Mouse (Mus musculus) neural tube, embryonic 11.5 days (tissue): ENCODE measurements at regions not wholly inside any gene's neighbourhood (a gene's known extent, or its start where the extent isn't known, plus 50 kb on each side); places are given as distances from the start of the nearest gene placed in this dataset.

Experiments used
- ATAC-seq: fragments of 200-750 bp; cut with Nextera tagmentation; 2 replicates; pipeline ENCODE4 v1.8.0; 2017; ENCODE audit warnings: moderate number of reproducible peaks, mild to moderate bottlenecking, moderate TSS enrichment, moderate library complexity; ENCODE audit not compliant: insufficient read depth, low FRiP score, low TSS enrichment
- DNase-seq: peaks from one replicate; pipeline ENCODE4 v3.0.0-alpha.2; 2015; ENCODE audit warnings: low spot score
- H3K27ac ChIP-seq: fragments of 300-500 bp; sonication (generic); 2 replicates; pipeline ENCODE4 v1.5.1; 2014; ENCODE audit warnings: low read depth, mild to moderate bottlenecking, low read length
- H3K27me3 ChIP-seq: fragments of 300-500 bp; sonication (generic); 2 replicates; pipeline ENCODE4 v1.6.1; 2014; ENCODE audit warnings: mild to moderate bottlenecking, low read length, mixed read lengths; ENCODE audit not compliant: control insufficient read depth, insufficient read depth
- H3K36me3 ChIP-seq: fragments of 300-500 bp; sonication (generic); 2 replicates; pipeline ENCODE4 v1.6.1; 2014; ENCODE audit warnings: mild to moderate bottlenecking, low read length, moderate library complexity, mixed read lengths; ENCODE audit not compliant: control insufficient read depth, insufficient read depth
- H3K4me1 ChIP-seq: fragments of 300-500 bp; sonication (generic); 2 replicates; pipeline ENCODE4 v1.6.1; 2014; ENCODE audit warnings: low read length, mixed read lengths; ENCODE audit not compliant: control insufficient read depth, insufficient read depth
- H3K4me2 ChIP-seq: fragments of 300-500 bp; sonication (generic); 2 replicates; pipeline ENCODE4 v1.6.1; 2014; ENCODE audit warnings: low read depth, mild to moderate bottlenecking, moderate library complexity
- H3K4me3 ChIP-seq: fragments of 300-500 bp; sonication (generic); 2 replicates; pipeline ENCODE4 v1.5.1; 2014; ENCODE audit warnings: low read depth, low read length
- H3K9ac ChIP-seq: fragments of 300-500 bp; sonication (generic); 2 replicates; pipeline ENCODE4 v1.6.1; 2014; ENCODE audit warnings: mild to moderate bottlenecking, low read length
- H3K9me3 ChIP-seq: fragments of 300-500 bp; sonication (generic); 2 replicates; pipeline ENCODE4 v1.6.1; 2016; ENCODE audit warnings: low read length; ENCODE audit not compliant: control insufficient read depth
- WGBS: fragments of 180-500 bp; shearing (Covaris S2); extraction: QIAGEN DNeasy Blood & Tissue Kit; methylation state at CpG from one replicate; pipeline ENCODE4 v1.1.7; 2014; 5-methylcytosine and 5-hydroxymethylcytosine counted together

DNA sequence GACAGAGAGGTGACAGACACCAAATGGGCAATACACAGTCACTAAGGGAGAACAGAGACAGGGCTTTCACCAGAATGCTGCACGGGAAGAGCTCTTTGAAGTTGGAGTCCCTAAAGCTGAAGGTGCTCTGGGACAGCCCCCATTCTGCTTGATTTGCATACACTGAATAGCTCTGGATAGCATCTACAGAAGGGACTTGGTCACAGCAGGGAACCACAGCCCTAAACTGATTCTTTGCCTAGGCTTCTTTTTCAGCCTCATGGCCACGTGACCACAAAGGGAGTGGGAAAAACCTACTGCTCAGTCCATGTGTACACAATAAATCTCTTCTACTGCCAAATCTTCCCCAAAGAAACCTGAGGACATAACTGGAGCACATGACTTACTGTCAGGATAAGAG is 221.3 kb downstream of the Opa1 start:
- 0% methylated on average over 2 of the region's 2 CpGs for WGBS
- Histone ChIP-seq H3K9me3 (no peaks in the 10 kb centered on the region), H3K9ac (no peak overlapping the region), H3K4me2 (no peak overlapping the region), H3K36me3 (no peaks in the 10 kb centered on the region), H3K4me1 (no peaks in the 10 kb centered on the region; the same call in 1 of the 2 replicates), H3K4me3 (no peak overlapping the region), H3K27me3 (0 out of 2 replicates have a peak, but pooled peaks cover 3% of the 10 kb centered on the region), H3K27ac (no peak overlapping the region)
- ATAC-seq = no peak
- DNase-seq = no peak

DNA sequence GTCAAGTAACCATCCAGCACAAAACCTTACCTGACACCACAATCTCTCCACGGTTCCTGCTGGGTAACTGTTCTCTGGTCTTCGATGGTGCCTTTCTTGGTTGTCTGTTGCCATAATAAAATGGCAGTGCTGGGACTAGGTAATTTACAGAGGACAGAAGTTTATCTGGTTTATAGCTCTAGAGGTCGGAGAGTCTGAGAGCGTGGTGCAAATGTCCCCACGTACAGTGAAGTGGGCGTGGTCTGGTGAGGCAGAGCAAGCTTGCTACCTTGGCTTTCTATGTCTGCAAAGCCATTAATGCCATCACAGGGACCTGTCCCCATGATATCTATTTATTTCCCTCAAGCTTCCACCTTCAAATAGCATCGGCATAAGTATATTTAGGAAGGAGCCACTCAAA is 223.0 kb downstream of the Opa1 start:
- Histone ChIP-seq H3K9me3 (no peaks in the 10 kb centered on the region), H3K4me1 (no peaks in the 10 kb centered on the region; the same call in 1 of the 2 replicates), H3K27me3 (0 out of 2 replicates have a peak, but pooled peaks cover 3% of the 10 kb centered on the region), H3K36me3 (no peaks in the 10 kb centered on the region), H3K9ac (no peak overlapping the region), H3K4me3 (no peak overlapping the region), H3K27ac (no peak overlapping the region), H3K4me2 (no peak overlapping the region)
- ATAC-seq (no peak), DNase-seq (no peak)
- WGBS = 85% methylated on average over 7 of the region's 7 CpGs

DNA sequence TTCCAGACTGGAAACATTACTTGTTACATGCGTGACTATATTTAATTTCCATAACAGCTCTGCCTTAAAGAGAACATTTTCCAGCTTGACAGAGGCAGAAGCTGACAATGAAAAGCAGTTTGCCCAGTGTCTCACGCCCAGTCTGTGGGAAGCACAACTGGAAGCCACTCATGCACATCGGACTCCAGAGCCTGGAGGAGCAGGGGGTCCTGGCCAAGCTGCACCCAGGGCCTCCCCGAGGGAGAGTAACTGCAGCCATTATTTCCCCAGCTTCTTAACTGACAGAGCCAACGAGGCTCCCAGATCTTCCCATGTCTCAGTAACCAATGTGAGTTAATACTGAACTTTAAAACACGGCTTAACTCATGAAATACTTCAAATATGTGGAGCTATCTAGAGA is 223.5 kb downstream of the Opa1 start:
- ATAC-seq (no peak), DNase-seq (no peak)
- H3K27me3 ChIP-seq = 0 out of 2 replicates have a peak, but pooled peaks cover 3% of the 10 kb centered on the region
- H3K27ac ChIP-seq = no peak overlapping the region
- H3K4me3 ChIP-seq = no peak overlapping the region
- no peak overlapping the region for H3K9ac ChIP-seq
- WGBS = 63% methylated on average over 6 of the region's 6 CpGs
- no peaks in the 10 kb centered on the region for H3K9me3 ChIP-seq
- H3K4me1 ChIP-seq = no peaks in the 10 kb centered on the region; the same call in 1 of the 2 replicates
- H3K36me3 ChIP-seq = no peaks in the 10 kb centered on the region
- H3K4me2 ChIP-seq = no peak overlapping the region

DNA sequence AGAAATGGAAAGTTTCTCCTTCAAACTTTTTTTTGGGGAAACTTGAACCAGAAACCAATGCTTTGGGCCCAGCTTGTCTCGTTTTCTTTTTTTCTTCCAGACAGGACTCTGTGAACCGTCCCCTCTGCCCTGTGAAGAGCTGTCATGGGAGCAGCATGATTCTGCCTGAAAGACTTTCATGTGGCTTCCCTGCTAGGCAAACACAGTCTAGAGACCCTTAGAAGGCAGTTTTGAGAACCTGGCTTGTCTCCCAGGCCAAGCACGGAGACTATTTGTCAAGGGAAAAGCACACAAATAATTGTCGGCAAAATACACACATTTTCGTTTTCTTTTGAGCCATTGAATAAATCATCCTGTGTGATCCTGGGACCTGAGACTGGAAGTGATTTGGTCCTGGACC is 228.7 kb downstream of the Opa1 start:
- Histone ChIP-seq H3K27ac (no peak overlapping the region), H3K9ac (no peak overlapping the region), H3K27me3 (0 out of 2 replicates have a peak, but pooled peaks cover 6% of the 10 kb centered on the region), H3K36me3 (no peaks in the 10 kb centered on the region), H3K4me2 (no peak overlapping the region), H3K9me3 (no peaks in the 10 kb centered on the region), H3K4me3 (no peak overlapping the region), H3K4me1 (no peaks in the 10 kb centered on the region)
- ATAC-seq (no peak), DNase-seq (no peak)
- WGBS = 42% methylated on average over 5 of the region's 5 CpGs

DNA sequence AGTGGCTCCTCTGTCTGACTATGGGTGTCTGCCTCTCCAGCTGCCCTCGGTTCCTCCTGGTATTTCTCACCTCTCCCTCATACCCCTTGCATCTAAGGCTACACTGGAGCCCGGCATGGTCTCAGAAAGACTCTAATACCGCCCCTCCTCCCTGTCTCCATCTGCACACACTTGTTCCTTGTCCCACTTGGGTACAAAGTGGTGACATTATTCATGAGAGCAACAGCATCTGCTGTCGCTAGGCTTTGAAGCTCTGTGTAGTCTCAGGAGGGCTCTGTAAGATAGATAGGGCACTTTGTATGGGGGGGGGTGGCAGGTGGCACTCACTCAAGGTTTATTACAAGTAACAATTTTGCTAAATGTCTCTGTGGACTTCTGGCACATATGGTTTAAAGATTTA is 229.7 kb downstream of the Opa1 start:
- whole genome bisulfite sequencing = 56% methylated on average over 4 of the region's 4 CpGs
- Histone ChIP-seq H3K9ac (no peak overlapping the region), H3K4me3 (no peak overlapping the region), H3K4me1 (peaks cover 6% of the 10 kb centered on the region; the same call in 1 of the 2 replicates), H3K27ac (no peak overlapping the region), H3K36me3 (no peaks in the 10 kb centered on the region), H3K9me3 (no peaks in the 10 kb centered on the region), H3K27me3 (0 out of 2 replicates have a peak, but pooled peaks cover 7% of the 10 kb centered on the region), H3K4me2 (no peak overlapping the region)
- ATAC-seq = no peak
- no peak for DNase-seq

DNA sequence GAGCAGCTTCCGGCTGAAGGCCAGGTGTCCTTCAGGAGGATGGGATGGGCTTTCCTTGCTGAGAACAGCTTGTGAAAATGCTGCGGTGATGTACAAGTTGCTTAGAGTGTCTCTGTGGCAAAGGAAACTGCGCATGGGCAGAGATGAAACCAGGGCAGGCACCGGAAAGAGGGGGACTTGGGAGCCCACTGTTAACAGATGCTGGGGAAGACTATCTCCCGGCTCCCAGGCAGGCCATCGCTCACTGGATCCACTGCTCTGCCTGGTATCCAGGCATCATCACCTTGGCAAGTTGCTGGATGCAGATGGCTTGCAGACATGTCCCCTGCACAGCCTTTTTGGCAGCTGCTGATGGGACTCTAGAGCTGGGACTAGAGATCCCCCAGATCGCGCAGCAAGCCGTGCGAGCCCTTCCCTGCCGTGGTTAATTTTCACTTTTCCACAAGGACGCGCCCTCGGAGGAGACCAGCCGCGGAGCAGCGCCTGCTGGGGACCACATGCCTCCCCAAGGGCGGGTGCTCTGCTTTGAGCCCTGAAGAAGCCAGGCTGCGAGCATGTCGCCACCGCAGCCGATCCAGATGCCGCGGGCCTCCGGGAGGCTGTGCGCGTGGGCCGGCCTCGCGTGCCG is 234.4 kb downstream of the Opa1 start:
- 4% methylated on average over 31 of the region's 31 CpGs for WGBS
- peak overlapping the region; percentile 96 for H3K4me2 ChIP-seq
- no peaks in the 10 kb centered on the region for H3K9me3 ChIP-seq
- peak overlapping the region; percentile 84 for H3K9ac ChIP-seq
- DNase-seq (peak; percentile 59), ATAC-seq (peak; percentile 46)
- H3K36me3 ChIP-seq = no peaks in the 10 kb centered on the region
- H3K27ac ChIP-seq = peak overlapping the region; percentile 58; the same call in 1 of the 2 replicates
- H3K4me1 ChIP-seq = peaks cover 6% of the 10 kb centered on the region; the same call in 1 of the 2 replicates
- peak overlapping the region; percentile 48 for H3K4me3 ChIP-seq
- 0 out of 2 replicates have a peak, but pooled peaks cover 4% of the 10 kb centered on the region for H3K27me3 ChIP-seq

DNA sequence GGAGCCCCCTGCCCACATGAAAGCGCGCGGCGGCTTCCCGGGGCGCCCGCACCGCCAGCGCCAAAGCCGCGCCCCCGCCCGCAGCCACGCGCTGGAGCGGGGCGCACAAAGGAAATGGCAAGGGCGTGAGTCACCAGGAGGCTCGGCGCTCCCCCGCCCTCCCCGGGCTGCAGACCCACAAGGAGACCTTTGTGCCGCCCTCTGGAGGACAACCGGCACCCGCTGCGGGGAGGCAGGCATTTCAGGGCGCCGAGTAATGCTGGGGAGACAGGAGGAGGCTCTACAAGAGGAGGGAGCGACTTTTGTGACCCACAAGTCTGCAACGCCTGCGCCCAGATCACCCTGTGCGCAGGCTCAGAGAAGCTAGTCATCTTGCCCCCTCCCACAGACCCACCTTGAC is 234.9 kb downstream of the Opa1 start:
- Histone ChIP-seq H3K4me3 (peak overlapping the region; percentile 48), H3K4me2 (peak overlapping the region; percentile 96), H3K36me3 (no peaks in the 10 kb centered on the region), H3K4me1 (peaks cover 6% of the 10 kb centered on the region; the same call in 1 of the 2 replicates), H3K27ac (peak overlapping the region; percentile 58; the same call in 1 of the 2 replicates), H3K9ac (peak overlapping the region; percentile 84), H3K27me3 (0 out of 2 replicates have a peak, but pooled peaks cover 4% of the 10 kb centered on the region), H3K9me3 (no peaks in the 10 kb centered on the region)
- WGBS = under 1% methylated on average over 28 of the region's 32 CpGs
- peak; percentile 78 for ATAC-seq
- DNase-seq = peak; percentile 86

DNA sequence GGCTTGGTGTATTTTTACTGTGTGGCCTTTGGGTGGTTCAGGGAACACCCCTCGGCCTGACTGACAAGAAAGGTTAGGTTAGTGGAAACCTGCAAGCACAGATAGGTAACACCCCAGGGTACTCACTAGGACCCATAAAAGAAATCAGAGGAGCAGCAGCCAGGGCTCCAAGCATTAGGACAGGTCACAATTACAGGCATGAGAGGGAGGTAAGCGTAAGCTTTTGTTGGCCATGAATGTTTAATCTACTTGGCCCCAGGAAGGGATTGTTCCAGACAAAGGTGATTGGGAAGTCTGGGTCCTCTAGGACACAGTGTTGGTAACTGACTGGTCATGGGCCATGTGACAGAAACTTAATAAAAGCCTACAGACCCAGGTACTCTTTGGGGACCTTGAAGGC is 235.5 kb downstream of the Opa1 start:
- Histone ChIP-seq H3K9ac (no peak overlapping the region), H3K9me3 (no peaks in the 10 kb centered on the region), H3K27ac (no peak overlapping the region), H3K4me1 (peaks cover 6% of the 10 kb centered on the region; the same call in 1 of the 2 replicates), H3K4me3 (no peak overlapping the region), H3K4me2 (no peak overlapping the region), H3K27me3 (0 out of 2 replicates have a peak, but pooled peaks cover 4% of the 10 kb centered on the region), H3K36me3 (no peaks in the 10 kb centered on the region)
- ATAC-seq (no peak), DNase-seq (no peak)
- 73% methylated on average over 2 of the region's 2 CpGs for WGBS

DNA sequence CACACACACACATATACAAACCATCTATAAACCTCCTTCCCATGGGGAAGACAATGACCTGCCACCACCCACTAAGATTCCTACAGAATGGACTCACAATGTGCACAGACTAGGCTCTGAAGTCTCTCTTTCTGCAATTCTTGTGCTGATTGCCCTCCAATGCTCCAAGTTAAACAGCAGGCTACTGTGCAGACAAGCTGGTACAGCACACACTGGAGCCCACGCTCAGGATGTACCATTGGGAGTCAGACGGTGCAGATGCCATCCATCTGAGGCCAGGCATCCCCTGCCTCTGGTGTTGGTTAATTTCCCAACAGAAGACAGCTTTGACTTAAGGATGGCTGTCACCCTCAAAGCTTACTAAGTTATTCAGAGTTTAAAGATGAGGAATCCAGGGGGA is 236.1 kb downstream of the Opa1 start:
- Histone ChIP-seq H3K9ac (no peak overlapping the region), H3K4me1 (peaks cover 6% of the 10 kb centered on the region; the same call in 1 of the 2 replicates), H3K27me3 (0 out of 2 replicates have a peak, but pooled peaks cover 4% of the 10 kb centered on the region), H3K4me3 (no peak overlapping the region), H3K9me3 (no peaks in the 10 kb centered on the region), H3K4me2 (no peak overlapping the region), H3K27ac (no peak overlapping the region), H3K36me3 (no peaks in the 10 kb centered on the region)
- ATAC-seq (no peak), DNase-seq (no peak)
- WGBS = 74% methylated on average over 2 of the region's 2 CpGs
